Mouse (Mus musculus) small intestine, adult 2 months (tissue): ENCODE measurements around the gene Magi1.

Source experiments
- CTCF ChIP-seq: fragments of 200-500 bp; IDR thresholded peaks from 2 replicates; pipeline ENCODE4 v1.5.1; 2012; ENCODE audit warnings: low read depth, mild to moderate bottlenecking, control low read depth, inconsistent platforms, low read length, moderate library complexity, mixed read lengths; ENCODE audit not compliant: insufficient replicate concordance, insufficient read length; ENCODE audit errors: extremely low read depth
- POLR2A ChIP-seq: fragments of 200-500 bp; IDR thresholded peaks from 2 replicates; pipeline ENCODE4 v1.6.1; 2012; ENCODE audit warnings: low read depth, mild to moderate bottlenecking, control low read depth, inconsistent platforms, low read length, moderate library complexity

- TF ChIP-seq CTCF (no peak), POLR2A (no peak)
These were observed 171.9 kb downstream of the Magi1 start for GRCm38 (mm10) chr6:94111833-94112232.
